ENCODE assay signal across 14 mouse cellular contexts in genomic region chr11:90121902-90122301, GRCm38 (mm10).
DNase-seq lines count a peak whose midpoint lies in the region; ATAC-seq and TF ChIP-seq lines count a peak whose summit lies in the region.
"Had no signal": no experiment of that assay in that cellular context is flagged by ENCODE, and none has a peak within 500 bp of the region (broad histone marks: within the 10 kb centered on the region; RNA-seq: fewer than 3 reads in every experiment).

No protein-coding gene starts in this region.

- TF ChIP-seq CTCF in liver, postnatal 0 days (IDR thresholded peaks at IDR 0.05; ENCODE audit: low read depth): no peak
- no peak for TF ChIP-seq CTCF in stomach, postnatal 0 days (IDR thresholded peaks at IDR 0.05; ENCODE audit: low read depth)

- no peaks in the 10 kb centered on the region for H3K9me3 ChIP-seq in embryonic facial prominence, embryonic 14.5 days (ENCODE audit: control insufficient read depth, low read length)
- no peaks in the 10 kb centered on the region for H3K9me3 ChIP-seq in embryonic facial prominence, embryonic 10.5 days
- no peaks in the 10 kb centered on the region for H3K9me3 ChIP-seq in liver, postnatal 0 days (ENCODE audit: low read length)
- H3K9me3 ChIP-seq in liver, embryonic 12.5 days (replicated peaks): no peaks in the 10 kb centered on the region
- H3K9me3 ChIP-seq in lung, embryonic 16.5 days (ENCODE audit: control insufficient read depth, low read length): no peaks in the 10 kb centered on the region
- H3K9me3 ChIP-seq in stomach, postnatal 0 days (ENCODE audit: control insufficient read depth, low read length): no peaks in the 10 kb centered on the region
- H3K9me3 ChIP-seq: liver, embryonic 15.5 days; midbrain, embryonic 12.5 days had no signal

- ATAC-seq in embryonic facial prominence, embryonic 14.5 days (ENCODE audit: low read depth): peak; percentile 47; the same call in 1 of the 2 replicates
- ATAC-seq in liver, postnatal 0 days: no peak
- no peak for ATAC-seq in liver, embryonic 12.5 days
- ATAC-seq in lung, embryonic 16.5 days (ENCODE audit: low read depth): peak; percentile 85
- peak; percentile 70; the same call in 1 of the 2 replicates for ATAC-seq in stomach, postnatal 0 days (ENCODE audit: low FRiP score, low TSS enrichment)

- peaks cover 15% of the 10 kb centered on the region for H3K4me1 ChIP-seq in embryonic facial prominence, embryonic 14.5 days (ENCODE audit: control insufficient read depth, insufficient read depth, low read length)
- H3K4me1 ChIP-seq in embryonic facial prominence, embryonic 10.5 days: peaks cover 15% of the 10 kb centered on the region
- no peaks in the 10 kb centered on the region for H3K4me1 ChIP-seq in liver, postnatal 0 days (ENCODE audit: insufficient read depth)
- no peaks in the 10 kb centered on the region for H3K4me1 ChIP-seq in liver, embryonic 12.5 days
- peaks cover 14% of the 10 kb centered on the region for H3K4me1 ChIP-seq in lung, embryonic 16.5 days (replicated peaks; ENCODE audit: control insufficient read depth, insufficient read depth, low read length)
- no peaks in the 10 kb centered on the region for H3K4me1 ChIP-seq in stomach, postnatal 0 days (replicated peaks; ENCODE audit: control insufficient read depth, insufficient read depth)
- H3K4me1 ChIP-seq: liver, embryonic 15.5 days had no signal

- peak; percentile 18; the same call in 1 of the 2 replicates for TF ChIP-seq EP300 in liver, postnatal 0 days (IDR thresholded peaks at IDR 0.05; ENCODE audit: low read depth)
- TF ChIP-seq EP300 in stomach, postnatal 0 days (optimal IDR thresholded peaks at IDR 0.05): no peak

- H3K4me2 ChIP-seq in embryonic facial prominence, embryonic 14.5 days (ENCODE audit: low read depth, low read length): no peak overlapping the region
- H3K4me2 ChIP-seq in liver, postnatal 0 days (ENCODE audit: low read depth, low read length): no peak overlapping the region
- no peak overlapping the region for H3K4me2 ChIP-seq in liver, embryonic 12.5 days
- no peak overlapping the region for H3K4me2 ChIP-seq in lung, embryonic 16.5 days (ENCODE audit: low read depth, low read length)
- no peak overlapping the region for H3K4me2 ChIP-seq in stomach, postnatal 0 days (replicated peaks; ENCODE audit: low read depth)
- H3K4me2 ChIP-seq: liver, embryonic 15.5 days; midbrain, embryonic 12.5 days had no signal

- no peak overlapping the region for H3K27ac ChIP-seq in embryonic facial prominence, embryonic 14.5 days (replicated peaks; ENCODE audit: low read depth, low read length)
- no peak overlapping the region for H3K27ac ChIP-seq in embryonic facial prominence, embryonic 10.5 days (replicated peaks)
- no peak overlapping the region for H3K27ac ChIP-seq in liver, postnatal 0 days (ENCODE audit: low read depth)
- H3K27ac ChIP-seq in liver, embryonic 12.5 days: no peak overlapping the region
- H3K27ac ChIP-seq in lung, embryonic 16.5 days (ENCODE audit: low read length): peak overlapping the region; percentile 84
- H3K27ac ChIP-seq in stomach, postnatal 0 days (replicated peaks): peak overlapping the region; percentile 13; the same call in 1 of the 2 replicates
- H3K27ac ChIP-seq: liver, embryonic 15.5 days; midbrain, embryonic 12.5 days had no signal

- H3K27me3 ChIP-seq in embryonic facial prominence, embryonic 14.5 days (replicated peaks; ENCODE audit: control insufficient read depth, insufficient read depth, low read length): no peaks in the 10 kb centered on the region
- H3K27me3 ChIP-seq in embryonic facial prominence, embryonic 10.5 days (replicated peaks; ENCODE audit: low read depth, poor library complexity, severe bottlenecking): no peaks in the 10 kb centered on the region
- no peaks in the 10 kb centered on the region for H3K27me3 ChIP-seq in liver, postnatal 0 days (ENCODE audit: insufficient read depth, low read length)
- no peaks in the 10 kb centered on the region for H3K27me3 ChIP-seq in liver, embryonic 12.5 days (replicated peaks)
- H3K27me3 ChIP-seq in lung, embryonic 16.5 days (ENCODE audit: control insufficient read depth, insufficient read depth, low read depth, low read length): no peaks in the 10 kb centered on the region
- H3K27me3 ChIP-seq in stomach, postnatal 0 days (ENCODE audit: control insufficient read depth, insufficient read depth, low read length): no peaks in the 10 kb centered on the region
- H3K27me3 ChIP-seq: midbrain, embryonic 12.5 days had no signal

- no peak overlapping the region for H3K9ac ChIP-seq in embryonic facial prominence, embryonic 14.5 days (ENCODE audit: low read depth, low read length)
- H3K9ac ChIP-seq in liver, postnatal 0 days (replicated peaks): no peak overlapping the region
- H3K9ac ChIP-seq in liver, embryonic 12.5 days: no peak overlapping the region
- no peak overlapping the region for H3K9ac ChIP-seq in lung, embryonic 16.5 days (ENCODE audit: low read length)
- H3K9ac ChIP-seq in stomach, postnatal 0 days (ENCODE audit: low read length): no peak overlapping the region
- H3K9ac ChIP-seq: liver, embryonic 15.5 days; midbrain, embryonic 12.5 days had no signal

- 39% methylated on average over 3 of the region's 3 CpGs for WGBS in embryonic facial prominence, embryonic 14.5 days
- WGBS in embryonic facial prominence, embryonic 10.5 days: 37% methylated on average over 3 of the region's 3 CpGs
- WGBS in liver, postnatal 0 days (ENCODE audit: insufficient replicate concordance): 47% methylated on average over 3 of the region's 3 CpGs
- 50% methylated on average over 3 of the region's 3 CpGs for WGBS in liver, embryonic 12.5 days (ENCODE audit: insufficient replicate concordance)
- 17% methylated on average over 3 of the region's 3 CpGs for WGBS in lung, embryonic 16.5 days
- WGBS in stomach, postnatal 0 days: 22% methylated on average over 3 of the region's 3 CpGs

- H3K36me3 ChIP-seq in embryonic facial prominence, embryonic 14.5 days (ENCODE audit: control insufficient read depth, insufficient read depth, low read length): no peaks in the 10 kb centered on the region
- H3K36me3 ChIP-seq in embryonic facial prominence, embryonic 10.5 days (replicated peaks): no peaks in the 10 kb centered on the region
- no peaks in the 10 kb centered on the region for H3K36me3 ChIP-seq in liver, postnatal 0 days (replicated peaks; ENCODE audit: insufficient read depth, low read length)
- no peaks in the 10 kb centered on the region for H3K36me3 ChIP-seq in liver, embryonic 12.5 days
- no peaks in the 10 kb centered on the region for H3K36me3 ChIP-seq in lung, embryonic 16.5 days (ENCODE audit: control insufficient read depth, insufficient read depth, low read length)
- H3K36me3 ChIP-seq in stomach, postnatal 0 days (ENCODE audit: control insufficient read depth, insufficient read depth, low read length): no peaks in the 10 kb centered on the region
- H3K36me3 ChIP-seq: liver, embryonic 15.5 days; midbrain, embryonic 12.5 days had no signal

- DNase-seq in embryonic facial prominence, embryonic 14.5 days (ENCODE audit: low spot score): peak; percentile 72
- DNase-seq in embryonic facial prominence, embryonic 10.5 days (ENCODE audit: low spot score): no peak
- DNase-seq in liver, postnatal 0 days: no peak
- peak; percentile 26 for DNase-seq in stomach, postnatal 0 days (ENCODE audit: low spot score)
- no peak for DNase-seq in urinary bladder, postnatal 14 days (ENCODE audit: low spot score)
- no peak for DNase-seq in urinary bladder, postnatal 36 days (ENCODE audit: low spot score in 2 of 2)
- DNase-seq: adrenal gland, adult 2 months; cerebellum, adult 2 months; embryo, embryonic 11 days; left cerebral cortex, postnatal 4 days had no signal

- H3K4me3 ChIP-seq in embryonic facial prominence, embryonic 14.5 days (ENCODE audit: low read depth, low read length): no peak overlapping the region
- no peak overlapping the region for H3K4me3 ChIP-seq in embryonic facial prominence, embryonic 10.5 days
- no peak overlapping the region for H3K4me3 ChIP-seq in liver, postnatal 0 days (ENCODE audit: low read depth, low read length)
- H3K4me3 ChIP-seq in liver, embryonic 12.5 days: no peak overlapping the region
- no peak overlapping the region for H3K4me3 ChIP-seq in lung, embryonic 16.5 days (ENCODE audit: low read length)
- no peak overlapping the region for H3K4me3 ChIP-seq in stomach, postnatal 0 days (ENCODE audit: low read depth, low read length)
- H3K4me3 ChIP-seq: liver, embryonic 15.5 days; midbrain, embryonic 12.5 days had no signal

Comparison
In these comparisons a context has a peak if more than half of its experiments do, and no peak if none do; other contexts are left out.
1. DNase-seq: peak in embryonic facial prominence, embryonic 14.5 days (single experiment) and stomach, postnatal 0 days (single experiment); none in embryonic facial prominence, embryonic 10.5 days (single experiment), liver, postnatal 0 days (single experiment), urinary bladder, postnatal 14 days (single experiment) and urinary bladder, postnatal 36 days (0 of 2).
2. ATAC-seq: peak in embryonic facial prominence, embryonic 14.5 days (single experiment), lung, embryonic 16.5 days (single experiment) and stomach, postnatal 0 days (single experiment); none in liver, postnatal 0 days (single experiment) and liver, embryonic 12.5 days (single experiment).
3. H3K27ac ChIP-seq: peak in lung, embryonic 16.5 days (single experiment) and stomach, postnatal 0 days (single experiment); none in embryonic facial prominence, embryonic 14.5 days (single experiment), embryonic facial prominence, embryonic 10.5 days (single experiment), liver, postnatal 0 days (single experiment) and liver, embryonic 12.5 days (single experiment).